Mouse (Mus musculus) heart, adult 9 months (tissue): ENCODE measurements at regions not wholly inside any gene's neighbourhood (a gene's known extent, or its start where the extent isn't known, plus 50 kb on each side); places are given as distances from the start of the nearest gene placed in this dataset.
A peak's percentile ranks its signal among the peaks of the same experiment; 100 is the strongest.
"Not testable (repeated sequence)": the region's sequence is repeated elsewhere in the genome, so short reads cannot be mapped to it uniquely, and the experiment has no call there.

Experiments
- DNase-seq, 2 experiments: peaks; one replicate each; pipeline ENCODE4 v3.0.0; 2022; ENCODE audit warnings: low spot score in 2 of 2

DNA sequence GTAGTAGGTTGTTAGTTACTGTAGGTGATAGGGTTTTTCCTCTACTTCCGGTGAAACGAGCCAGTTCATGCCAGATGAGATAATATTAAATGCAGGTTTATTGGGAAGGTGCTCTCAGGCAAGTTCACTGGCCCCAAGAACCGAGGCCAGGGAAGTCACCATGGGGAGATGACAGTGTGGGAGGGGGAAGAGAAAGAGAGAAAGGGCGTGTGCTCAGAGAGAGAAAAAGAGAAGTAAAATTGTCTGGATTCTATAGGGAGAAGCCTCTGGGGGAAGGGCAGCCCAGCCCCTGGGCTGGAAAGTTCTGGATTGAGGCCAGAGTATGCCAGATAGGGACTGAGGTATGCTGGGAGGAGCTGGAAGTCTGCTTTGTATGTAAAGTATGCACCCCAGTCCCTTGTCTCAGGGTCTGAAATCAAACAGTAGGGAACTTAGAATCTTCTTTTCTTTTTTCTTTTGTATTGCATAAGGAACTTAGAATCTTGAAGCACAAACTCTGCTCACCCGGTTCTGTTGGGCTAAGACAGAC is 292.9 kb upstream of the Arglu1 start:
- no peak for DNase-seq

DNA sequence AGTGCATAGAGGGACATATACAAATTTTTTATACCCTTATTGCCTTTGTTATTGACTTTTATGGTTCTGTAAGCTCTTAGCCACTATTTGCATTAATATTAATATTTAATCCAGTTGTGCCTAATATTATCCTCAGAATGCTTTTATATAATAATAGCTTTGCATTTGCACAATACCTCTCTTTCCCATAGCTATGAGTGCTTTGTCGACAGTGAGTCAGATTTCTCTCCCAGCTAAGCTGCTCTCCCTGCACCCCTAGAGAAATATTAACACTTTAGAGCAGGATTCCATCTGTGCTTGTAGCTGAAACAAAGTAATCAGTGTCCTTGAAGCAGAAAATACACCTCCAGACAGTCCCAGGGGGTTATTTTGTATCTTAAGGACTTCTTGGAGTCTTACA is 288.6 kb upstream of the Arglu1 start:
- DNase-seq = no peak

DNA sequence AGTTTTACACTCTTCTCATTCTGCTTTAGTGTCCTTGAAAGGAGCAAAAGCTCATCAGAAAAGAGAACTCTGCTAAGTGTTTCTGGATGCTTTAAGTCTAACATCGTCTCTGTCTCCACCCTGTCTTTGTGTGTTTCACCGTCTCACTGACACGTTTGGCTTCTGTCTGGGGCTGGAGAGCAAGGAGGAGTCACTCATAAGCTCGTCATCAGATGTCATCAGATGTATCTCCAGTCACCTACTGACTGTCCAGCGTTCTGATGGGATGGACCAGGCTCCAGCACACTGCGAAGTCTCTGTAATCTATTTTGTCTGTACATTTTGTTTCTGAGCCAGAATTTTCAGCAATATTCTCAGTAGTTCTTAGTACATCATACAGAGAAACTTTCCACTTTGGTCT is 283.4 kb upstream of the Arglu1 start:
- DNase-seq = no peak

DNA sequence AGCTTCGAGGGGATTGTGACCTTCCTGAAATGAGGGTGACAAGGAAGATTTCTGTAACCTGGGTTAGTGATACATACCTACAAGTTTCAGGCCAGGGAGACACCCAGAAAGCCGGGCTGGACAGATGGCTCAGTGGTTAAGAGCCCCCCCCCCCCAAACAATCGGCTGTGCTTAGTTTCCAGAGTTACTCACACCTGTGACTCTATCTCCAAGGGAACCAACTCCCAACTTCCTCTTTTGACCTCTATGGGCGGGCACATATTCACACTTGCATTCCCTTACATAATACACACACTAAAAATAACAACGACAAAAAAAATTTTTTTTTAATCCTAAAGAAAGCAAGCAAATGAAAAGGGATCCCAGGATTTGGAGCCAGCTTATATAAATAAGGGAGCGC is 283.0 kb upstream of the Arglu1 start:
- DNase-seq = no peak

DNA sequence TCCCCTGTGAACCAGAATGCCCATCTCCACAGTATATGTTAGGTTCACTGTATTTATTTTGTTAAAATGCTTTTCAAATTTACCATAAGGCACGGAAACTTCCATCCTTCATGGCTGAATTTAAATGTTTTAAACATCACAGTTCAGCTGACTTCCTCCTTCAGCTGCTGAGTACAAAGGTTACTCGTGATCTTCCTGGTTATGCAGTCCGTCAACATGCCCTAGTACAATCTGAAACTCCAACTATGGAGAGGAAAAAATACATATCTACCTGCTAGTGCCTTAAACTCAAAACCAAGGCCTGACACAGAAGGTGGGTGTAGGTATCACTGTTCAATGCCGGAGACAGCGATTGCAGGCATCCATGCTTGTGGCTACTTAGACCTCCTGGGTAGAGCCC is 280.5 kb upstream of the Arglu1 start:
- DNase-seq = no peak

DNA sequence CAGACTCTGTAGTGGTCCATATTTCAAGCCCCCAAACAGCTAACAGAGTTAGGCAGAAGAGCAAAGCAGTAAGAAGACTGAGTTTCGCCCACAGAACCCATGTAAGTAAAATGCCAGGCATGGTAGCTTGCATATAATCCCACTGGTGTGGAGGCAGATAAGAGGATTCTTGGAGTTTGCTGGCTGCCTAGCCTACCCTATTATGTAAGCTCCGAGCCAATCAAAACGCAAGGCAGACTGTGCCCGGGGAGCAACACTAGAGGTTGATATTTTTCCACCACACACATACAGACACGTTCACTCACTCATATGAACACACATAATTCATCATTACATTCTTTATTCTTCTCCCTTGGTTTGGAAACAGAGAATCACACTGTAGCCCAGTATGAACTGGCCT is 280.0 kb upstream of the Arglu1 start:
- no peak for DNase-seq

DNA sequence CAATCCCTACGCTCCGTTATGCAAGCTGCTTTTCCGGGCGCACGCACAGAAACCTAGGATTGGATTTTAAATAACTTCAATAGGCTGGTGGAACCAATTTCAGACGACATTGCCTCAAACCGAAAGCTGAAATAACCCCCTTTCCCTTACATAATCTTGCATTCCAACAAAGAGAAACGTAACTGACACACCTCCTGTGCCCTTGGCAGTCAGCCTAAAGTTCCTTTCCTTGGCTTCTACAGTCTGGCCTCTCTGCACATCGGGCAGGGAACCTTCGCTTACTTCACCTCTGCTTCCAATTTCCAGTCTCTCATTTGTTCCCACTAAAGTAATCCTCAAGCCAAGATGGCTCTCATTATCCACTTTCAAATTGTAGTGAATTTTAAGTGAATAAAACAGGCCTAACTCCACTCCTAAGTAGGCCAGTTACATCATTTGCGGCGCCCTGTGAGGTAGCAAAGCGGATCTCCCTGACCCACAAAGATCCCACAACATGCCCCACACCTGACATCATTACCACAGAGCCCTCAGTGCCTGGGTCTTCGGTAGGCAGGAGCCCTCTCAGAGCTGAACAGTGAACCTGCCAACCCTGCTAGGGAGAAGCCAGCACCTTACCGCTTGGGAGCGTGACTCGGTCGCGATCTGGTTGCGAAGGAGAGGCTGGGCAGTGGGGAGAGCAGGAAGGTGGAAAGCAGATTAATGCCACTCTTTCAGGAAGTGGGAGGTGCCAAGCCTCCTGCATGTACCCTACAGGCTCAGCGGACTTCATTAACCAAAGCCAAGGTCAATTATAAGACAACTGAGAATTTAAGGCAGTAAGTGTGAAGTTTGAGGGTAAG is 279.0 kb upstream of the Arglu1 start:
- DNase-seq = peak; percentile 40 to 46

DNA sequence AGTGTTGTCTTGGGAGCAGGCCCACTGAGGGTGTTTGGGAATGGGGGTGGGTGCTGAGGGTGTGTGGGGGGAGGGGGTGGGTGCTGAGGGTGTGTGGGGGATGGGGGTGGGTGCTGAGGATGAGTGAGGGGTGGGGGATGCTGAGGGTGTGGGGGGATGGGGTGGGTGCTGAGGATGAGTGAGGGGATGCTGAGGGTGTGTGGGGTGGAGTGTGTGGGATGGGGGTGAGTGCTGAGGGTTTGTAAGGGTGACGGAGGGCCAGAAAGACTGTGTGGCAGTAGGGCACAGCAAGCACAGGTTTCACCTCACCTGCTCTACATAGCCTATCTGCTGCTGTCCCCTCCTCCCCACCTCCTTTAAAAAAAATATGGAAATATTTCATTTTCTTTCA is 276.3 kb upstream of the Arglu1 start:
- DNase-seq = no peak

DNA sequence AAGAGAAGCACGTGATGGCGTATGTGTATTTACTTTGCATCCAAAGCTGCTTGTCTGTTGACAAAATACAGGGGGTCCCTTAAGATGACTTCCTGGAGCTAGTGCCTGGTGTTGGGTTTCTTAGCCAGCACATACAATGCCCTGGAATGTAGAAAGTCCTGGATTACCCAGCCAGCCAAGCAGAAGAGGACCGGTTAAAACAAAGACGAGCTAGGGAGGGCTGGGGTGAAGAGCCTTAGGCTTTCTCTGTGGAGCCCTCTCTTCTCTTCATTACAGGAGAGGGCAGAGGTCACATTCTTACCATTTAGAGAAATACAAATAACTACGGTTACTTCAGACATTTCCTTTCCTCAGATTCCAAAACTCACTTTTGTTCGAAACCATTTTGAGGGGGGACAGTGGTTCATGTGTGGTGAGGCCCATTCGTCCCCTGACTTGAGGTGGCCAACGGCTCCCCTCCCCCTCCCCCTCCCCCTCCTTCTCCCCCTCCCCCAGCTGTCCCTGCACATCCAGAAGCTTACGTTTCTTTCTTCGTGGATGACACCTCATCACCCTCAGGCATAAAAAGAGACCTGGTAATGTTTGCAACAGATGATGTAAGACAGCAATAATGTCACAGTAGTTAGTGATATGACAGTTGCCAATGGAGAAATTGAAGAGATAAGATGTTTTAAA is 275.8 kb upstream of the Arglu1 start:
- no peak for DNase-seq

DNA sequence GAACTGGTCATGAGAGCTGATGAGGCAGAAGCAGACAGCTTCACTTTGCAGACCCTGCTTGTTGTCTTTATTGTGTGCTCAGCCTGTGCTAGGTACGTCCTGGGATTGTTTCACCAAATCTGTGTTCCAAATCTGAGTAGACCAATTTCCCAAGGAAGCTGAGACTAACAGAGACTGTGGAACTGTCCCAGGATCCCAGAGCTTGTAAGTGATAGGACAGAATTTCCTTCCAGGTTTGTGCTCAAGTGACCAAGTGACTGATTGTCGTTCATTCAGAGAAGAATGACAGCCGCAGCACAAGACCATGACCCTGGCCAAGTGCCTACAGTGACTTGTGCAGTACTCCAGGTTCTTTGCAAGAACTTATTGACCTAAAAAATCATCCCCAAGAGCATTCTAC is 269.9 kb upstream of the Arglu1 start:
- peak; percentile 26 to 68 for DNase-seq

DNA sequence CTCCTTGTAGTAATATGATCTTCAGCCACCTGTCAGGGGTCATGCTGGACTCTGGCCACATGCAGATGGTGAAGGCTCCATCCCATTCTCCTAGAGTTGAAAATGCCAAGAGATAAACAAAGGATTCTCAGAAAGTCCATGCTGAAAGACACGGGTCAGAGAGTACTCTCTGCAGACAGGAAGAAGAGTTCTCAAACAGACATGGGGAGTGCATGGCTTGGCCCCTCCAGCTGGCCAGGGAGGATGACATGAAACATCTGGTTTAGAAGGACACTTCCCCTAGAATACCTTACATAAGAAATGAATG is 269.4 kb upstream of the Arglu1 start:
- DNase-seq = no peak

DNA sequence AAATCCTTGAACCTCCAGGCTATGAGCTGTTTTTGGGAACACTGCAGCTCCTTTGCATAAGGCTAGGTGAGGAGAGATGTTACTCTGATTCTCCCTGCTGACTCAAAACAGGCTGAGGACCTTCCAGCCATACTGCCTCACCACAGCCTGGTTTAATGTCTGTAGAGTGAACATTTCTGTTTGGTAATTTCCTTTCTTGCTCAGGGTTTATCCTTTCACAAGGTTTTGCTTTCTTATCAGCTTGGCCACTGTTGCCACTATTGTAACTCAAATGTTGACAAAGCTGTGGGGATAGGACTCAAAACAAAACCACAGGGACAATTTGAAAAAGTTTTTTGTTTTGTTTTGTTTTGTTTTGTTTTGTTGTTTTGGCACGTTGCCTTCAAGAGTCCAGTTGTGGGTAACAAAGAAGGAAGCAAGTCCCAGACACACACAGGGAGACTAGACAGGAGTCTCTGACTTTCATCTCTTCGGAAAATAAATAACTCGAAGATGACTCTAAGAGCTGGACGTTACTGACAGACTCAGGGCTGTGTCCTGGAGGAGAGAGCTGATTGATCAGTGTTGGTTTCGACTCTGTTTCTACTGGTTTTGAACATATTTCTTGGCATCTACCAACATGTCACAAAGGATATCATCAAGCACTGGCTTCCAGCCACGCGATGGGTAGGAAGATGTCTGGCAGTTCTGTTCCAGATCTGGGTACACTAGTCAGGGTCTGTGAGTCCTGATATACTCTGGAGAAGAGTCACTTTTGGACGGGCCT is 268.9 kb upstream of the Arglu1 start:
- DNase-seq = peak in 1 of 2 experiments; percentile 15

DNA sequence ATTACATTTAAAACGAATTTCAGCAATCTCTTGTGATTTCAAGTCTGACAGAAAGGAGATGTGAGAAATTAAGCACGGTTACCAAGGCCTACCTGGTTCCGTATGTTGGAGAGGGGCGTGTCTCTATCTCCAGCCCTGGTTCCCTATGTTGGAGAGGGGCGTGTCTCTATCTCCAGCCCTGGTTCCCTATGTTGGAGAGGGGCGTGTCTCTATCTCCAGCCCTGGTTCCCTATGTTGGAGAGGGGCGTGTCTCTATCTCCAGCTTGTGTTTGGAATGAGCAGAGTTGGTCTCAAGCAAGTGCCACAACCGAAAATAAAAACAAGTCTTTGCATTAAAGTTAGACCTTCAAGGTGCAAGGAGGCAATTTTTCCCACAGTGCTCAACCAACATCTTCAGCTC is 267.8 kb upstream of the Arglu1 start:
- DNase-seq = not testable (repeated sequence)

DNA sequence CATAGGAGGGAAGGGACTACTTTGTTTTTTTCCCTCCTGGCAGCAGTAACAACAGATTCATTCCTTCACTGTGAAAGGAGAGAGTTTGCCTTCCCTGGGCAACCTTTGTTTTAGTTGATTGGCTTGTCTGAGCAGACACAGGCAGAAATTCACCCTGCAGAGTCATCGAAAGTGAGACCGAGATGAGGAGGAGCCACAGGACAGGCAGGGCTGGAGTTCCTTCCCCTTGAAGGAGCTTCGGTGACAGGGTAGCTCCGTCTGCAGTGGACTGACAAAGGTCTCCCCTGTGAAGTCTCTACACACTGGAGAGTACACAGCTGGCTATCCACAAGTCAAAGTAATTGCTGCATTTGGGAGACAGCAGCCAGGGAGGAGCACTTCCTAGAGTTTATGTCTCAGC is 261.9 kb upstream of the Arglu1 start:
- no peak for DNase-seq

DNA sequence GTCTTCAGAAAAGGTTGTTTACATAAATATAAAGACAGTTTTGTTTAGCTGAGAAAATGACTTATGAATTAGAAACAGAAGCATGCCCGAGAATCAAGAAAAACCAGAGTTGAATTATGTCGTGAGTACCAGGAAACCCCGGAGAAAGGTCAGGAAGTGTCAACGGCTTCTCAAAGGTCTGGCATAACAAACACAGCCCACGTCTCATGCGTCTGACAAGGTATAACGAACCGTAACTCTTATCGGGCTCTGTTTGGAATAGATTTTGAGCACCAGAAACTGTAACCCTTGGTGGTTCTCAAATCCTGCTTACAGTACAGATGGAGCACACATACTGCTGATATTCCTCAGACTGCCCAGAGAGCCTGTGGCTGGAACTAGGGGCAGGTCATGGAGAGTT is 260.9 kb upstream of the Arglu1 start:
- no peak for DNase-seq

DNA sequence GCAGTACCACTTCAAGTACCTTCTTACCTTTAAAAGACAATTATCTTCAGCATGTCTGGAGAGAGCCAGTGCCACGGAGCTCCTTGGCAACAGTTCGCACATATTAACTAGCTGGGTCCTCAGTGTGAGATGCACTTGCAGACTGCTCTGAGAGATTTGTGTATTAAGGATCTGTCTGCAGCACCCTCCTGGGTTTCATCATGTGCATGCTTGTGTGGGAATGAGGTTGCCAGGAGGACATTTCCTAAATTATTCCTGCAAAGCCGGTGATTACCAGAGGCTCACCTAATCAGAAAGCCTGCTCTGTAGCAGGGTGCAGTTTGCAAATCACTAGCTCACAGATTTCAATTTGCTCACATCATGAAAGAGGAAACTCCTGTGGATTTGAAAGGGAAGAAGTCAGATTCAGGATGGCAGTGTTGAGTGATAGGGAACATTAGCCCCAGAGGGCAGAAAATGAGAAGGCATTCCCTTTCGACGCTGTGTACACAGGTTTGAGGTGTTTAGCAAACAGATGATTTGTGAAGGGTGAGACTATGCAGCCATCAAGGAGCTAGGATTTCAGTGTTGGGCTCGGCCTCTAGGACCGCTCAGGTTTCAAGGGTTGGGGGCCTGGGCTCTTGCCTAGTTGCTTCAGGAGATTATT is 257.3 kb upstream of the Arglu1 start:
- no peak for DNase-seq

DNA sequence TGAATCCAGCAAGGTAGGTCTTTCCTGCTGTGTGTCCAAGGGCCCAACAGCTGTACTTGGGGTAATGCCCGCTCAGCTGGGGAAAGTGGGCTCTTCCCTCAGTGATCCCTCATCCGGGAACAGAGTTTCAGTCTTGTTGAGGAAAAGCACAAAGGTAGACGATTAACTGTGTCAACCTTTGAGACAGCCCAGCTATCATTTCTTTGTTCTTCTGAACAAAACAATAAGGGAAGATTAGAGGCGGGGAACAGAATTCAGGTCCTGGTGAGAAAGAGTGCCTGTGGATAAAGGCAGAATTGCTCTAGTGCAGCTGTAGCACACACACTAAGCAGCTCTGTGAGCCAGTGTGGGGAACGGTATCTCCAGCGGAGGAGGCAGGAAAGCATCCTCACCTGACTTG is 252.7 kb upstream of the Arglu1 start:
- DNase-seq = no peak

DNA sequence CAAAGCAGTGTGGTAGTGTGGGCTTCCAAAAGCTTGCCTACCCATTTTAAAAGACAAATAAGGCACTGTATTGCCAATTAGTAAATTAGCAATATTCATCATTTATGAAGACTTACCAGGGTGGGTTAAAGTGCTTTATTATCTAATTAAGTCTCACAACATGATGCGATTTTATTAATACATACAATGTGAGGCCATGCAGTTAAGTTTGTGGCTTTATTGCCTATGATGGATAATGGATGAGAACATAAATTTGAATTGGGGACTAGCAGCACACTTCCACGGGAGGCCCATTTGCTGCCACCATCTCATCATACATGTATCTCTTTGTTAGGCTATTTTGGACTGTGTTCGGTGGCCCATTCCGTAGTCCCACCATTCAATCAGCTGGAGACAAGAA is 250.6 kb upstream of the Arglu1 start:
- no peak for DNase-seq

DNA sequence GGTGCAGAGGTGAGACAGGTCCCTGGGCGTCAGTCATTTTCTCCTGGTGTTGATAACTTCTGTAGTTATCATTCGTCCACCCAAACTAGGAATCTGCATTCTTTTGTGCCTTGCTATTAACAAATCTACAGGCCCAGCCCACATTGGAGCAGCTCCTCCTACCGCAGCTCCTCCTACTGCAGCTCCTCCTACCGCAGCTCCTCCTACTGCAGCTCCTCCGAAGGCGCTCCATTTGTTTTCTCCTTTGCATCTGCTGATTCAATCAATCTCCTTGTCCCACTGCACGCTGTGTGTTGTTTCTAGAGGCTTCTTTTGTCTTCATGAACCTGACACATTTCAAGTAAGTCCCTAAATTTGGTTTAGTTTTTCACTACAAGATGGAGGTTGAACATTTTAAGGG is 248.2 kb upstream of the Arglu1 start:
- DNase-seq = no peak

DNA sequence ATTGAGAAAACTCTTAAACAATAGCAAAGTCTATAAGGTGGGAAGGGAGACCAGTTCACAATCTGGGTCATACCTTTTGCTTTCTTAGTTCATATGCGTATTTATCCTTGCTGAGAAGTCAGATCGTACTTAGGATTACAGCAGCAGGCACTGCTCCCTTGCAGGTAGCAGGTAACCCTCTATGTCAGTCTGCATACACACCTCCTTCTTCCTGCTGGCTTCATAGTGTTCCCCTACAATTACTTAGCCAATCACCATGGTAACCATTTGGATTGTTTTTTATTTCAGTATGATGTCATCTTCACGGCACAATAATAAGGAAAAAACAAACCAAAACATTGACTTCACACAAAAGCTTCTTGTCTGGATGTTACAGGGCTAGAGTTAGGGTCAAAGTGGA is 242.1 kb upstream of the Arglu1 start:
- DNase-seq = no peak

DNA sequence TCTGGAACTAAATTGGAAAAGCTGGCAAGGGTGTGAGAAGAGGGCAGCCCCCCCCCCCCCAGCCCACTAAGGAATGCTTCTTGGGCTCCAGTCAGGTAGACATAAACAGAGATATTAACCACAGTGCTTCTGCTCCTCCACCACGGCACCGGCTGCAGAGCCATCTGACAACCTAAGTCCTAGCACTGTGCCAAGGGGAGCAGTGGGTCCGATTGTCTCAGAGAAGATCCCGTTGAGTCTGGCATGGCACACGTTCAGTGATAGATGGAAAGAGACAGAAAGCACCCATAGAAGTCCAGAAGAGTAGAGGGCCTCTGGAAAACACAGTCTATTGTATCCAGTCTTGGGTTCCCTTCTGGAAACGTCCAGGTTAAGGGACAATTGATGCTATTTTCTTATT is 241.4 kb upstream of the Arglu1 start:
- no peak for DNase-seq
